Mouse (Mus musculus): ENCODE results near the gene Plekha1.

DNA sequence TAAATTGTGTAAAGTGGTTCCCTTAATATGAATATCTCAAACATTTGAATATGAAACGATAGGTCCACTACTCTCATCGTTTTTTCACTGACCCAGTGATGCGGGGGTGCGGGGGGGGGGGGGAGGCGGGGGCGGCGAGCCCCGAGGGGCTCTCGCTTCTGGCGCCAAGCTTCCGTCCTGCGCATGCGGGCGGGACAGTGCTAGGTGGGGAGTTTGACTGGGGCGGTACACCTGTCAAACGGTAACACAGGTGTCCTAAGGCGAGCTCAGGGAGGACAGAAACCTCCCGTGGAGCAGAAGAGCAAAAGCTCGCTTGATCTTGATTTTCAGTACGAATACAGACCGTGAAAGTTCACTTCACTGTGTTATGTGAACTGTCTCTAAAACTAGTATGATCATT lies 31.3 kb upstream of the Plekha1 start:
- TF ChIP-seq CTCF (IDR thresholded peaks at IDR 0.05; ENCODE audit: borderline replicate concordance, insufficient read depth, low read depth, low read length), result no peak
- no peak for TF ChIP-seq POLR2A (IDR thresholded peaks at IDR 0.05; ENCODE audit: borderline replicate concordance, insufficient read depth, low read length)

All from cerebellum, adult 2 months (tissue).